Mouse (Mus musculus) liver, embryonic 16.5 days (tissue): ENCODE measurements around the gene Olfr643. TPM values are rescaled to one million over a fixed set of nuclear protein-coding genes. Genes with fewer than 3 reads are reported as not detected.

Experiments used
- ATAC-seq: fragments of 200-750 bp; cut with Nextera tagmentation; 2 replicates; pipeline ENCODE4 v1.8.0; 2017; ENCODE audit warnings: low read depth, mild to moderate bottlenecking, moderate number of reproducible peaks, moderate library complexity
- H3K27ac ChIP-seq: fragments of 300-500 bp; sonication (generic); 2 replicates; pipeline ENCODE4 v1.5.1; 2014; ENCODE audit warnings: mild to moderate bottlenecking, low read length
- H3K27me3 ChIP-seq: fragments of 300-500 bp; sonication (generic); 2 replicates; pipeline ENCODE4 v1.6.1; 2014; ENCODE audit warnings: low read depth, low read length, mixed read lengths; ENCODE audit not compliant: control insufficient read depth, insufficient read depth
- H3K36me3 ChIP-seq: fragments of 300-500 bp; sonication (generic); 2 replicates; pipeline ENCODE4 v1.6.1; 2014; ENCODE audit warnings: mild to moderate bottlenecking; ENCODE audit not compliant: control insufficient read depth, insufficient read depth
- H3K4me1 ChIP-seq: fragments of 300-500 bp; sonication (generic); 2 replicates; pipeline ENCODE4 v1.6.1; 2014; ENCODE audit warnings: low read depth, low read length, mixed read lengths; ENCODE audit not compliant: control insufficient read depth
- H3K4me2 ChIP-seq: fragments of 300-500 bp; sonication (generic); 2 replicates; pipeline ENCODE4 v1.6.1; 2014; ENCODE audit warnings: low read depth, low read length, mixed read lengths
- H3K4me3 ChIP-seq: fragments of 300-500 bp; sonication (generic); 2 replicates; pipeline ENCODE4 v1.5.1; 2014; ENCODE audit warnings: low read depth, mild to moderate bottlenecking, low read length
- H3K9ac ChIP-seq: fragments of 300-500 bp; sonication (generic); 2 replicates; pipeline ENCODE4 v1.6.1; 2014; ENCODE audit warnings: low read depth, low read length
- H3K9me3 ChIP-seq: fragments of 300-500 bp; sonication (generic); replicated peaks from 2 replicates; pipeline ENCODE4 v1.6.1; 2016; ENCODE audit warnings: low read length; ENCODE audit not compliant: control insufficient read depth
- WGBS: fragments of 180-500 bp; shearing (Covaris S2); extraction: QIAGEN DNeasy Blood & Tissue Kit; methylation state at CpG from one replicate; pipeline ENCODE4 v1.1.7; 2014; ENCODE audit not compliant: insufficient replicate concordance; 5-methylcytosine and 5-hydroxymethylcytosine counted together
- polyA plus RNA-seq: library from polyadenylated mRNA; unstranded; fragments of >200 nt; fragmentation: Nextera tagmentation; extraction: Ambion mirVana; gene quantifications from 2 replicates; pipeline ENCODE4 v1.2.1, GENCODE M21; 2015

Olfr643 gene
- not detected in 2 replicates for polyA plus RNA-seq

- no peak for ATAC-seq
- Histone ChIP-seq H3K9me3 (no peaks in the 10 kb centered on the region), H3K4me1 (no peaks in the 10 kb centered on the region), H3K36me3 (no peaks in the 10 kb centered on the region), H3K27me3 (no peaks in the 10 kb centered on the region), H3K27ac (no peak within 1 kb of the TSS), H3K4me3 (no peak within 1 kb of the TSS), H3K4me2 (no peak within 1 kb of the TSS), H3K9ac (no peak within 1 kb of the TSS)
- whole genome bisulfite sequencing = 67% methylated on average over 5 of the region's 5 CpGs
Measured at GRCm38 (mm10) chr7:104137305-104137704, at the start of gene Olfr643. Gene Olfr643, minus strand, starts transcription at chr7:104137405.

- Histone ChIP-seq H3K27me3 (no peaks in the 10 kb centered on the region), H3K9ac (no peak within 1 kb of the TSS), H3K4me3 (no peak within 1 kb of the TSS), H3K36me3 (no peaks in the 10 kb centered on the region), H3K27ac (no peak within 1 kb of the TSS), H3K4me2 (no peak within 1 kb of the TSS), H3K4me1 (no peaks in the 10 kb centered on the region), H3K9me3 (no peaks in the 10 kb centered on the region)
- ATAC-seq = no peak
- WGBS = 69% methylated on average over 2 of the region's 2 CpGs
Measured at GRCm38 (mm10) chr7:104183292-104183691, 46.1 kb upstream of the Olfr643 start, which contains the start of gene Olfr648. Gene Olfr648, minus strand, starts transcription at chr7:104183392.

GRCm38 (mm10) chr7:104179074-104179473, 41.9 kb upstream of the Olfr643 start:
- H3K27me3 ChIP-seq = no peaks in the 10 kb centered on the region
- ATAC-seq = no peak
- no peak overlapping the region for H3K9ac ChIP-seq
- no peak overlapping the region for H3K27ac ChIP-seq
- no peak overlapping the region for H3K4me3 ChIP-seq
- H3K36me3 ChIP-seq = no peaks in the 10 kb centered on the region
- no peaks in the 10 kb centered on the region for H3K9me3 ChIP-seq
- no peak overlapping the region for H3K4me2 ChIP-seq
- no peaks in the 10 kb centered on the region for H3K4me1 ChIP-seq
- WGBS = 54% methylated on average over 1 of the region's 1 CpGs

GRCm38 (mm10) chr7:104178422-104179054, 41.3 kb upstream of the Olfr643 start:
- no peak overlapping the region for H3K27ac ChIP-seq
- H3K36me3 ChIP-seq = no peaks in the 10 kb centered on the region
- ATAC-seq = no peak
- no peaks in the 10 kb centered on the region for H3K9me3 ChIP-seq
- no peaks in the 10 kb centered on the region for H3K4me1 ChIP-seq
- no peak overlapping the region for H3K4me3 ChIP-seq
- no peaks in the 10 kb centered on the region for H3K27me3 ChIP-seq
- H3K4me2 ChIP-seq = no peak overlapping the region
- H3K9ac ChIP-seq = no peak overlapping the region
- 56% methylated on average over 5 of the region's 5 CpGs for WGBS

- H3K4me2 ChIP-seq = no peak overlapping the region
- H3K27ac ChIP-seq = no peak overlapping the region
- H3K9me3 ChIP-seq = no peaks in the 10 kb centered on the region
- H3K9ac ChIP-seq = no peak overlapping the region
- no peaks in the 10 kb centered on the region for H3K27me3 ChIP-seq
- no peak overlapping the region for H3K4me3 ChIP-seq
- no peaks in the 10 kb centered on the region for H3K36me3 ChIP-seq
- WGBS = 53% methylated on average over 1 of the region's 1 CpGs
- ATAC-seq = no peak
- no peaks in the 10 kb centered on the region for H3K4me1 ChIP-seq
Measured at GRCm38 (mm10) chr7:104175085-104175484, 37.9 kb upstream of the Olfr643 start.

GRCm38 (mm10) chr7:104169634-104170204, 32.5 kb upstream of the Olfr643 start:
- no peak overlapping the region for H3K9ac ChIP-seq
- WGBS = 17% methylated on average over 6 of the region's 6 CpGs
- no peaks in the 10 kb centered on the region for H3K4me1 ChIP-seq
- no peaks in the 10 kb centered on the region for H3K9me3 ChIP-seq
- H3K4me2 ChIP-seq = no peak overlapping the region
- ATAC-seq = peak; percentile 47
- H3K36me3 ChIP-seq = no peaks in the 10 kb centered on the region
- no peaks in the 10 kb centered on the region for H3K27me3 ChIP-seq
- H3K4me3 ChIP-seq = no peak overlapping the region
- no peak overlapping the region for H3K27ac ChIP-seq

- Histone ChIP-seq H3K27ac (no peak overlapping the region), H3K9me3 (no peaks in the 10 kb centered on the region), H3K36me3 (no peaks in the 10 kb centered on the region), H3K4me2 (no peak overlapping the region), H3K27me3 (no peaks in the 10 kb centered on the region), H3K9ac (no peak overlapping the region), H3K4me1 (no peaks in the 10 kb centered on the region), H3K4me3 (no peak overlapping the region)
- WGBS = 26% methylated on average over 6 of the region's 6 CpGs
- peak; percentile 10; the same call in 1 of the 2 replicates for ATAC-seq
Measured at GRCm38 (mm10) chr7:104167105-104167504, 29.9 kb upstream of the Olfr643 start.

GRCm38 (mm10) chr7:104150456-104150855, 13.3 kb upstream of the Olfr643 start, which contains the start of gene Ubqlnl:
Gene Ubqlnl, minus strand, starts transcription at chr7:104150556.
- no peak for ATAC-seq
- WGBS = 72% methylated on average over 2 of the region's 2 CpGs
- Histone ChIP-seq H3K4me1 (no peaks in the 10 kb centered on the region), H3K4me2 (no peak within 1 kb of the TSS), H3K4me3 (no peak within 1 kb of the TSS), H3K36me3 (no peaks in the 10 kb centered on the region), H3K9me3 (no peaks in the 10 kb centered on the region), H3K9ac (no peak within 1 kb of the TSS), H3K27ac (no peak within 1 kb of the TSS), H3K27me3 (no peaks in the 10 kb centered on the region)

GRCm38 (mm10) chr7:104143179-104143578, 6.0 kb upstream of the Olfr643 start, which contains the start of gene Ubqln3:
Gene Ubqln3, minus strand, starts transcription at chr7:104143279.
- Histone ChIP-seq H3K9me3 (no peaks in the 10 kb centered on the region), H3K4me1 (no peaks in the 10 kb centered on the region), H3K27me3 (no peaks in the 10 kb centered on the region), H3K4me2 (no peak within 1 kb of the TSS), H3K27ac (no peak within 1 kb of the TSS), H3K4me3 (no peak within 1 kb of the TSS), H3K36me3 (no peaks in the 10 kb centered on the region), H3K9ac (no peak within 1 kb of the TSS)
- WGBS = 43% methylated on average over 3 of the region's 3 CpGs
- ATAC-seq = no peak
